Mouse (Mus musculus): ENCODE data around the gene Grid1.

DNA sequence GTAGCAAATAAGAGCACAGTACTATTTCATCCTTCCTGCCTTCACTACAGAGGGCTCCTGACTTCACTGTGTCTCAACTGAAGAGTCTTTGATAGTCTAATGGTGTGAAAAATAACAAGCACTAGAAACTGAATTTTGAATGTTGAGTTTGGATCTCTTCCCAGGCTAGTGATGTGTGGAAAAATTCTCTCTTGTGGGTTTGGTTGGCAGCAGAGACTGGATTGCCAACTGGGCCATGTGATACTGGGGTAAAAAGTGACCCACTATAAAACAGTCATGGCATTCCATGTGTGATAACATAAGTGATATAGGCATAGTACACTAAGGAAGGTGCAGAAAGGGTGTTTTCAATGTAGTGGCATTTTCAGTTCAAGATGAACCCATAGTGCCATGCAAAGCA lies 699.5 kb downstream of the Grid1 start:
- no peak for TF ChIP-seq POLR2A (IDR thresholded peaks at IDR 0.05; ENCODE audit: insufficient read depth, low read depth, low read length)
- TF ChIP-seq CTCF (IDR thresholded peaks at IDR 0.05): no peak
